Mouse (Mus musculus): ENCODE data around the gene Naa80. TPM values are rescaled to one million over a fixed set of nuclear protein-coding genes. Genes with fewer than 3 reads are reported as not detected.

Gene Naa80
- total RNA-seq, 2 experiments from 2014 or later: 9.3 to 15.4 TPM

GRCm38 (mm10) chr9:107550491-107551116 is 28.1 kb upstream of the Naa80 start:
- ATAC-seq (replicated peaks; ENCODE audit: poor library complexity): no peak

GRCm38 (mm10) chr9:107551117-107551889 is 27.4 kb upstream of the Naa80 start, which contains the start of gene Rassf1:
Rassf1 (plus strand) TSS chr9:107551555.
- ATAC-seq (replicated peaks; ENCODE audit: poor library complexity): 0 out of 2 replicates have a peak, but pooled peaks have one; percentile 5

GRCm38 (mm10) chr9:107551890-107552355 is 26.8 kb upstream of the Naa80 start:
- no peak for ATAC-seq (replicated peaks; ENCODE audit: poor library complexity)

- ATAC-seq (replicated peaks; ENCODE audit: poor library complexity): no peak
Observed at GRCm38 (mm10) chr9:107552690-107553393, 25.8 kb upstream of the Naa80 start.

GRCm38 (mm10) chr9:107553541-107554318 is 25.0 kb upstream of the Naa80 start:
- ATAC-seq (replicated peaks; ENCODE audit: poor library complexity): peak; percentile 2

GRCm38 (mm10) chr9:107554319-107554825 is 24.3 kb upstream of the Naa80 start:
- peak; percentile 85 for ATAC-seq (replicated peaks; ENCODE audit: poor library complexity)

- peak; percentile 20 for ATAC-seq (replicated peaks; ENCODE audit: poor library complexity)
Observed at GRCm38 (mm10) chr9:107555031-107555457, 23.6 kb upstream of the Naa80 start.

- no peak for ATAC-seq (replicated peaks; ENCODE audit: poor library complexity)
Observed at GRCm38 (mm10) chr9:107555701-107556100, 23.0 kb upstream of the Naa80 start.

GRCm38 (mm10) chr9:107556346-107556745 is 22.3 kb upstream of the Naa80 start:
- no peak for ATAC-seq (replicated peaks; ENCODE audit: poor library complexity)

- ATAC-seq (replicated peaks; ENCODE audit: poor library complexity): peak; percentile 91
Observed at GRCm38 (mm10) chr9:107563029-107563581, 15.6 kb upstream of the Naa80 start, which contains the start of gene Tusc2. Tusc2 (plus strand) TSS chr9:107563255.

- 0 out of 2 replicates have a peak, but pooled peaks have one; percentile 9 for ATAC-seq (replicated peaks; ENCODE audit: poor library complexity)
Observed at GRCm38 (mm10) chr9:107565556-107565955, 13.1 kb upstream of the Naa80 start.

- ATAC-seq (replicated peaks; ENCODE audit: poor library complexity): peak; percentile 43
Observed at GRCm38 (mm10) chr9:107566041-107566709, 12.5 kb upstream of the Naa80 start.

GRCm38 (mm10) chr9:107566855-107567254 is 11.8 kb upstream of the Naa80 start:
- no peak for ATAC-seq (replicated peaks; ENCODE audit: poor library complexity)

- ATAC-seq (replicated peaks; ENCODE audit: poor library complexity): no peak
Observed at GRCm38 (mm10) chr9:107567702-107568319, 10.9 kb upstream of the Naa80 start, which contains the start of gene Hyal2. Hyal2 (plus strand) TSS chr9:107567945.

- ATAC-seq (replicated peaks; ENCODE audit: poor library complexity): peak; percentile 63
Observed at GRCm38 (mm10) chr9:107568331-107569261, 10.1 kb upstream of the Naa80 start.

- peak; percentile 6 for ATAC-seq (replicated peaks; ENCODE audit: poor library complexity)
Observed at GRCm38 (mm10) chr9:107569270-107569669, 9.4 kb upstream of the Naa80 start.

- ATAC-seq (replicated peaks; ENCODE audit: poor library complexity): no peak
Observed at GRCm38 (mm10) chr9:107570016-107570415, 8.7 kb upstream of the Naa80 start.

GRCm38 (mm10) chr9:107570845-107571244 is 7.8 kb upstream of the Naa80 start:
- ATAC-seq (replicated peaks; ENCODE audit: poor library complexity): peak; percentile 32

Measured in megakaryocyte progenitor cell, adult 5-6 weeks (primary cell).